Mouse (Mus musculus): ENCODE measurements around the gene Tapbp. TPM values are rescaled to one million over a fixed set of nuclear protein-coding genes. Genes with fewer than 3 reads are reported as not detected.

The Tapbp gene
- total RNA-seq, 1 experiment: 39.4 TPM

DNA sequence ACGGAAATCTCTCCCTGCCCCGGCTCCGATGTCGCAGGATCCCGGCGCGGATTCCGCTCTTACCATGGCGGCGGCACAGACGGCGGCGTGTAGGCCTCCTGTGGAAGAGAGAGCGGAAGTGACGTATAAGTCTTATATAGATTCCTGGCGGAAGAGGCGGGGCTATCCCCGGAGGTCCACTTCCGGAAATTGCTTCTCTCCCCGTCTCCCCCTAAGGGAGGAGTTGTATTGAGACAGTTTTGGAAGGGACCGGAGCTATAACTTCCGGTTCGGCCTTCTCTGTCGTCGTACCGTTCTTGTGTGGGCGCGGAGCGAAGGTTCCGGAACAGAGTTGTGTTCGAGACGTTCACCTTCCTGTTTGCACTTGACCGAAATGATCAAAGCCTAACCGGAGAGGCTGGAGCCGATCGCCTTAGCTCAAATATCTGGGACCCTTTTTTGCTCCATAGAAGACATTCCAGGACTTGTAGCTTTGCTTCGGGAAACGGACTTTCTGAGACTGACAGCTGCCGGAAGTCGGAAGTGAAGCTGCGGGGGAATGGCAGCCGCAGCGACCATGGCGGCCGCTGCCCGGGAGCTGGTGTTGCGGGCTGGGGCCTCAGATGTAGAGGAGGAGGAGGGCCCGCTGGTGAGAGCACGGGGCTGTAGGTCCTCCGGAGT, 40.0 kb downstream of the Tapbp start, which contains the start of the genes Vps52 and Rps18:
Gene Vps52, plus strand, starts transcription at position 258 of the 660 bp plus-strand sequence.
Gene Rps18, minus strand, starts transcription at position 447 of the 660 bp plus-strand sequence.
- Histone ChIP-seq H3K4me3 (ENCODE audit: insufficient read depth in 1 of 2, low read depth in 1 of 2, low read length in 2 of 2, poor library complexity in 1 of 2, severe bottlenecking in 1 of 2) (peak within 1 kb of the TSS; percentile 90 to 96), H3K4me1 (ENCODE audit: control insufficient read depth in 2 of 2, insufficient read depth in 2 of 2, low read length in 2 of 2, poor library complexity in 1 of 2) (peaks cover 0 to 1% of the 10 kb centered on the region in 2 experiments; a peak in 1 of 4 replicates), H3K27ac (ENCODE audit: insufficient read depth, low read depth, low read length, poor library complexity, severe bottlenecking) (peak within 1 kb of the TSS; percentile 91), H3K9me3 (ENCODE audit: control insufficient read depth, insufficient read depth, low read depth, low read length) (no peaks in the 10 kb centered on the region), H3K9ac (ENCODE audit: insufficient read depth, low read depth, low read length, poor library complexity, severe bottlenecking) (peak within 1 kb of the TSS; percentile 98), H3K36me3 (ENCODE audit: control insufficient read depth, insufficient read depth, low read length, poor library complexity, severe bottlenecking) (peaks cover 42% of the 10 kb centered on the region)
- peak; percentile 96 for DNase-seq (ENCODE audit: low read depth, low spot score)
- in situ Hi-C loops (cut with MboI; ENCODE audit: low sequenced_read_pairs in 2 of 2, unreplicated experiment in 2 of 2): no loop called here
- no peak for TF ChIP-seq ZC3H11A (IDR thresholded peaks at IDR 0.05; ENCODE audit: borderline replicate concordance, low read depth, low read length)
- peak; percentile 90 for TF ChIP-seq HCFC1 (IDR thresholded peaks at IDR 0.05; ENCODE audit: borderline replicate concordance, insufficient read depth, low read length)
- TF ChIP-seq MAFK (IDR thresholded peaks at IDR 0.05; ENCODE audit: insufficient read depth, low read depth, low read length): no peak
- peak; percentile 50; the same call in 1 of the 2 replicates for TF ChIP-seq CHD2 (IDR thresholded peaks at IDR 0.05; ENCODE audit: low read depth, low read length)
- no peak for TF ChIP-seq ZNF384 (IDR thresholded peaks at IDR 0.05; ENCODE audit: low read depth, low read length)

GRCm38 (mm10) chr17:33956336-33956735, 40.6 kb downstream of the Tapbp start:
- Histone ChIP-seq H3K4me3 (ENCODE audit: insufficient read depth in 1 of 2, low read depth in 1 of 2, low read length in 2 of 2, poor library complexity in 1 of 2, severe bottlenecking in 1 of 2) (peak overlapping the region; percentile 90 to 91), H3K9ac (ENCODE audit: insufficient read depth, low read depth, low read length, poor library complexity, severe bottlenecking) (peak overlapping the region; percentile 95), H3K9me3 (ENCODE audit: control insufficient read depth, insufficient read depth, low read depth, low read length) (no peaks in the 10 kb centered on the region), H3K27ac (ENCODE audit: insufficient read depth, low read depth, low read length, poor library complexity, severe bottlenecking) (no peak overlapping the region), H3K4me1 (ENCODE audit: control insufficient read depth in 2 of 2, insufficient read depth in 2 of 2, low read length in 2 of 2, poor library complexity in 1 of 2) (peaks cover 0 to 1% of the 10 kb centered on the region in 2 experiments; a peak in 1 of 4 replicates), H3K36me3 (ENCODE audit: control insufficient read depth, insufficient read depth, low read length, poor library complexity, severe bottlenecking) (peaks cover 47% of the 10 kb centered on the region)
- DNase-seq (ENCODE audit: low read depth, low spot score): no peak
- in situ Hi-C loops (cut with MboI; ENCODE audit: low sequenced_read_pairs in 2 of 2, unreplicated experiment in 2 of 2): no loop called here
- TF ChIP-seq ZNF384 (IDR thresholded peaks at IDR 0.05; ENCODE audit: low read depth, low read length) (no peak), MAFK (IDR thresholded peaks at IDR 0.05; ENCODE audit: insufficient read depth, low read depth, low read length) (no peak), ZC3H11A (IDR thresholded peaks at IDR 0.05; ENCODE audit: borderline replicate concordance, low read depth, low read length) (no peak), CHD2 (IDR thresholded peaks at IDR 0.05; ENCODE audit: low read depth, low read length) (no peak), HCFC1 (IDR thresholded peaks at IDR 0.05; ENCODE audit: borderline replicate concordance, insufficient read depth, low read length) (no peak)

- no peak overlapping the region for H3K27ac ChIP-seq (ENCODE audit: insufficient read depth, low read depth, low read length, poor library complexity, severe bottlenecking)
- in situ Hi-C loops (cut with MboI; ENCODE audit: low sequenced_read_pairs in 2 of 2, unreplicated experiment in 2 of 2): no loop called here
- no peaks in the 10 kb centered on the region for H3K9me3 ChIP-seq (ENCODE audit: control insufficient read depth, insufficient read depth, low read depth, low read length)
- peaks cover 49% of the 10 kb centered on the region for H3K36me3 ChIP-seq (ENCODE audit: control insufficient read depth, insufficient read depth, low read length, poor library complexity, severe bottlenecking)
- DNase-seq (ENCODE audit: low read depth, low spot score): no peak
- no peak overlapping the region for H3K9ac ChIP-seq (ENCODE audit: insufficient read depth, low read depth, low read length, poor library complexity, severe bottlenecking)
- no peak overlapping the region for H3K4me3 ChIP-seq (ENCODE audit: insufficient read depth in 1 of 2, low read depth in 1 of 2, low read length in 2 of 2, poor library complexity in 1 of 2, severe bottlenecking in 1 of 2)
- peaks cover 0 to 1% of the 10 kb centered on the region in 2 experiments; a peak in 1 of 4 replicates for H3K4me1 ChIP-seq (ENCODE audit: control insufficient read depth in 2 of 2, insufficient read depth in 2 of 2, low read length in 2 of 2, poor library complexity in 1 of 2)
- no peak for TF ChIP-seq ZNF384 (IDR thresholded peaks at IDR 0.05; ENCODE audit: low read depth, low read length)
- no peak for TF ChIP-seq MAFK (IDR thresholded peaks at IDR 0.05; ENCODE audit: insufficient read depth, low read depth, low read length)
- no peak for TF ChIP-seq HCFC1 (IDR thresholded peaks at IDR 0.05; ENCODE audit: borderline replicate concordance, insufficient read depth, low read length)
- no peak for TF ChIP-seq CHD2 (IDR thresholded peaks at IDR 0.05; ENCODE audit: low read depth, low read length)
- TF ChIP-seq ZC3H11A (IDR thresholded peaks at IDR 0.05; ENCODE audit: borderline replicate concordance, low read depth, low read length): no peak
Measured at GRCm38 (mm10) chr17:33957493-33957892, 41.8 kb downstream of the Tapbp start.

DNA sequence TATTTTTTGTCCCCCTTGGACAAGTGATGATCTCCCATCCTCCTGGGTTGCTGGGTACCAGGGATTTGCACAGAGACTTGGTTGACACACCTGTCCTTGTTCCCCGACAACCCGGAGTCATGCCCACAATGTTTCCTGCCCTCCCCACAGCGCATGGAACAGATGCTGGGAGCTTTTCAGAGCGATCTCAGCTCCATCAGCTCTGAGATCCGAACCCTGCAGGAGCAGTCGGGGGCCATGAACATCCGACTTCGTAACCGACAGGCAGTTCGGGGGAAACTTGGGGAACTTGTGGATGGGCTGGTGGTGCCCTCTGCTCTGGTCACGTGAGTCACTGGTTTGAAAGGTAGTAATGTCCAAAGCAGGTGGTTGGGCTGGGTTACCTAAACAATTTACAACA, 42.8 kb downstream of the Tapbp start:
- H3K9me3 ChIP-seq (ENCODE audit: control insufficient read depth, insufficient read depth, low read depth, low read length): no peaks in the 10 kb centered on the region

More for the DNA sequence above, 42.8 kb downstream of the Tapbp start:
- Histone ChIP-seq H3K36me3 (ENCODE audit: control insufficient read depth, insufficient read depth, low read length, poor library complexity, severe bottlenecking) (peaks cover 46% of the 10 kb centered on the region), H3K4me3 (ENCODE audit: insufficient read depth in 1 of 2, low read depth in 1 of 2, low read length in 2 of 2, poor library complexity in 1 of 2, severe bottlenecking in 1 of 2) (no peak overlapping the region), H3K9ac (ENCODE audit: insufficient read depth, low read depth, low read length, poor library complexity, severe bottlenecking) (no peak overlapping the region), H3K4me1 (ENCODE audit: control insufficient read depth in 2 of 2, insufficient read depth in 2 of 2, low read length in 2 of 2, poor library complexity in 1 of 2) (peaks cover 0 to 1% of the 10 kb centered on the region in 2 experiments; a peak in 1 of 4 replicates), H3K27ac (ENCODE audit: insufficient read depth, low read depth, low read length, poor library complexity, severe bottlenecking) (no peak overlapping the region)
- in situ Hi-C loops (cut with MboI; ENCODE audit: low sequenced_read_pairs in 2 of 2, unreplicated experiment in 2 of 2): no loop called here
- TF ChIP-seq CHD2 (IDR thresholded peaks at IDR 0.05; ENCODE audit: low read depth, low read length) (no peak), ZC3H11A (IDR thresholded peaks at IDR 0.05; ENCODE audit: borderline replicate concordance, low read depth, low read length) (no peak), HCFC1 (IDR thresholded peaks at IDR 0.05; ENCODE audit: borderline replicate concordance, insufficient read depth, low read length) (no peak), MAFK (IDR thresholded peaks at IDR 0.05; ENCODE audit: insufficient read depth, low read depth, low read length) (no peak), ZNF384 (IDR thresholded peaks at IDR 0.05; ENCODE audit: low read depth, low read length) (no peak)
- DNase-seq (ENCODE audit: low read depth, low spot score): no peak
